Mouse (Mus musculus): ENCODE measurements around the gene Dlgap3. TPM values are rescaled to one million over a fixed set of nuclear protein-coding genes. Genes with fewer than 3 reads are reported as not detected.

The Dlgap3 gene
- 0.19 and 0.27 TPM in 2 replicates for polyA plus RNA-seq (2012; rRNA removed)

GRCm38 (mm10) chr4:127168914-127169345 is at the start of gene Dlgap3:
Gene Dlgap3 (plus strand): TSS chr4:127169204.
- no peak within 1 kb of the TSS for H3K27ac ChIP-seq (ENCODE audit: insufficient read depth, low read depth, low read length)
- DNase-seq = no peak

GRCm38 (mm10) chr4:127123391-127123790 is 45.6 kb upstream of the Dlgap3 start, which contains the start of gene Tmem35b:
Gene Tmem35b (plus strand): TSS chr4:127123691.
- Histone ChIP-seq H3K27me3 (replicated peaks; ENCODE audit: control insufficient read depth, insufficient read depth, low read length) (no peaks in the 10 kb centered on the region), H3K4me1 (ENCODE audit: control insufficient read depth, insufficient read depth, low read length) (0 out of 2 replicates have a peak, but pooled peaks cover 2% of the 10 kb centered on the region), H3K4me3 (ENCODE audit: insufficient read depth, low read depth, low read length) (no peak within 1 kb of the TSS), H3K27ac (ENCODE audit: insufficient read depth, low read depth, low read length) (no peak within 1 kb of the TSS), H3K36me3 (ENCODE audit: control insufficient read depth, insufficient read depth, low read length) (peaks cover 1% of the 10 kb centered on the region; the same call in 1 of the 2 replicates)
- no peak for DNase-seq
- TF ChIP-seq CTCF (conservative IDR thresholded peaks at IDR 0.05; ENCODE audit: insufficient read depth, insufficient read length, low read depth, low read length) (no peak), POLR2A (IDR thresholded peaks at IDR 0.05; ENCODE audit: low read depth, low read length) (no peak)
- WGBS = 96% methylated on average over 5 of the region's 5 CpGs

More at GRCm38 (mm10) chr4:127168914-127169345, at the start of gene Dlgap3:
- TF ChIP-seq POLR2A (IDR thresholded peaks at IDR 0.05; ENCODE audit: low read depth, low read length) (no peak), CTCF (conservative IDR thresholded peaks at IDR 0.05; ENCODE audit: insufficient read depth, insufficient read length, low read depth, low read length) (no peak)
- 1% methylated on average over 67 of the region's 67 CpGs for WGBS
- Histone ChIP-seq H3K4me1 (ENCODE audit: control insufficient read depth, insufficient read depth, low read length) (no peaks in the 10 kb centered on the region), H3K36me3 (ENCODE audit: control insufficient read depth, insufficient read depth, low read length) (no peaks in the 10 kb centered on the region), H3K4me3 (ENCODE audit: insufficient read depth, low read depth, low read length) (peak within 1 kb of the TSS; percentile 46), H3K27me3 (replicated peaks; ENCODE audit: control insufficient read depth, insufficient read depth, low read length) (peaks cover 1% of the 10 kb centered on the region; the same call in 1 of the 2 replicates)

- no peaks in the 10 kb centered on the region for H3K27me3 ChIP-seq (replicated peaks; ENCODE audit: control insufficient read depth, insufficient read depth, low read length)
- TF ChIP-seq CTCF (conservative IDR thresholded peaks at IDR 0.05; ENCODE audit: insufficient read depth, insufficient read length, low read depth, low read length) (no peak), POLR2A (IDR thresholded peaks at IDR 0.05; ENCODE audit: low read depth, low read length) (no peak)
These were observed 44.7 kb upstream of the Dlgap3 start for GRCm38 (mm10) chr4:127124331-127124730.

GRCm38 (mm10) chr4:127125834-127126463 is 43.1 kb upstream of the Dlgap3 start:
- Histone ChIP-seq H3K27me3 (replicated peaks; ENCODE audit: control insufficient read depth, insufficient read depth, low read length) (no peaks in the 10 kb centered on the region), H3K4me1 (ENCODE audit: control insufficient read depth, insufficient read depth, low read length) (0 out of 2 replicates have a peak, but pooled peaks cover 2% of the 10 kb centered on the region), H3K36me3 (ENCODE audit: control insufficient read depth, insufficient read depth, low read length) (peaks cover 1% of the 10 kb centered on the region; the same call in 1 of the 2 replicates), H3K27ac (ENCODE audit: insufficient read depth, low read depth, low read length) (no peak overlapping the region), H3K4me3 (ENCODE audit: insufficient read depth, low read depth, low read length) (peak overlapping the region; percentile 91)
- peak; percentile 92 for DNase-seq
- TF ChIP-seq POLR2A (IDR thresholded peaks at IDR 0.05; ENCODE audit: low read depth, low read length) = no peak
- under 1% methylated on average over 35 of the region's 35 CpGs for WGBS

More at GRCm38 (mm10) chr4:127124331-127124730, 44.7 kb upstream of the Dlgap3 start:
- 0 out of 2 replicates have a peak, but pooled peaks cover 2% of the 10 kb centered on the region for H3K4me1 ChIP-seq (ENCODE audit: control insufficient read depth, insufficient read depth, low read length)
- 95% methylated on average over 1 of the region's 1 CpGs for WGBS
- peaks cover 1% of the 10 kb centered on the region; the same call in 1 of the 2 replicates for H3K36me3 ChIP-seq (ENCODE audit: control insufficient read depth, insufficient read depth, low read length)
- no peak overlapping the region for H3K4me3 ChIP-seq (ENCODE audit: insufficient read depth, low read depth, low read length)
- DNase-seq = no peak
- H3K27ac ChIP-seq (ENCODE audit: insufficient read depth, low read depth, low read length) = no peak overlapping the region

- Histone ChIP-seq H3K27ac (ENCODE audit: insufficient read depth, low read depth, low read length) (no peak overlapping the region), H3K27me3 (replicated peaks; ENCODE audit: control insufficient read depth, insufficient read depth, low read length) (no peaks in the 10 kb centered on the region), H3K36me3 (ENCODE audit: control insufficient read depth, insufficient read depth, low read length) (no peaks in the 10 kb centered on the region), H3K4me3 (ENCODE audit: insufficient read depth, low read depth, low read length) (no peak overlapping the region), H3K4me1 (ENCODE audit: control insufficient read depth, insufficient read depth, low read length) (no peaks in the 10 kb centered on the region)
- TF ChIP-seq POLR2A (IDR thresholded peaks at IDR 0.05; ENCODE audit: low read depth, low read length) (no peak), CTCF (conservative IDR thresholded peaks at IDR 0.05; ENCODE audit: insufficient read depth, insufficient read length, low read depth, low read length) (no peak)
- 46% methylated on average over 1 of the region's 1 CpGs for WGBS
- no peak for DNase-seq
These were observed 34.3 kb upstream of the Dlgap3 start for GRCm38 (mm10) chr4:127134687-127135086.

- Histone ChIP-seq H3K4me3 (ENCODE audit: insufficient read depth, low read depth, low read length) (no peak overlapping the region), H3K36me3 (ENCODE audit: control insufficient read depth, insufficient read depth, low read length) (no peaks in the 10 kb centered on the region), H3K27me3 (replicated peaks; ENCODE audit: control insufficient read depth, insufficient read depth, low read length) (no peaks in the 10 kb centered on the region), H3K4me1 (ENCODE audit: control insufficient read depth, insufficient read depth, low read length) (no peaks in the 10 kb centered on the region), H3K27ac (ENCODE audit: insufficient read depth, low read depth, low read length) (no peak overlapping the region)
- WGBS = 69% methylated on average over 5 of the region's 5 CpGs
- TF ChIP-seq POLR2A (IDR thresholded peaks at IDR 0.05; ENCODE audit: low read depth, low read length) = no peak
- no peak for DNase-seq
These were observed 31.4 kb upstream of the Dlgap3 start for GRCm38 (mm10) chr4:127137591-127137990.

GRCm38 (mm10) chr4:127138486-127138885 is 30.5 kb upstream of the Dlgap3 start:
- no peaks in the 10 kb centered on the region for H3K36me3 ChIP-seq (ENCODE audit: control insufficient read depth, insufficient read depth, low read length)
- H3K4me1 ChIP-seq (ENCODE audit: control insufficient read depth, insufficient read depth, low read length) = no peaks in the 10 kb centered on the region
- 58% methylated on average over 6 of the region's 6 CpGs for WGBS
- H3K27me3 ChIP-seq (replicated peaks; ENCODE audit: control insufficient read depth, insufficient read depth, low read length) = no peaks in the 10 kb centered on the region
- TF ChIP-seq POLR2A (IDR thresholded peaks at IDR 0.05; ENCODE audit: low read depth, low read length) (no peak), CTCF (conservative IDR thresholded peaks at IDR 0.05; ENCODE audit: insufficient read depth, insufficient read length, low read depth, low read length) (no peak)
- DNase-seq = no peak
- H3K4me3 ChIP-seq (ENCODE audit: insufficient read depth, low read depth, low read length) = no peak overlapping the region
- no peak overlapping the region for H3K27ac ChIP-seq (ENCODE audit: insufficient read depth, low read depth, low read length)
